Mouse (Mus musculus) heart, adult 8-10 months (tissue): Measurements from ENCODE around the gene Necab2. TPM values are rescaled to one million over a fixed set of nuclear protein-coding genes. Genes with fewer than 3 reads are reported as not detected.

Experiments
- DNase-seq: peaks from one replicate; pipeline ENCODE4 v3.0.0; 2022; ENCODE audit warnings: low spot score
- total RNA-seq, 4 experiments: library from RNA; stranded (reverse); gene quantifications; 2 replicates each; pipeline ENCODE4 v1.2.4; 2022

The Necab2 gene
- total RNA-seq, 4 experiments from 2014 or later: not detected

DNA sequence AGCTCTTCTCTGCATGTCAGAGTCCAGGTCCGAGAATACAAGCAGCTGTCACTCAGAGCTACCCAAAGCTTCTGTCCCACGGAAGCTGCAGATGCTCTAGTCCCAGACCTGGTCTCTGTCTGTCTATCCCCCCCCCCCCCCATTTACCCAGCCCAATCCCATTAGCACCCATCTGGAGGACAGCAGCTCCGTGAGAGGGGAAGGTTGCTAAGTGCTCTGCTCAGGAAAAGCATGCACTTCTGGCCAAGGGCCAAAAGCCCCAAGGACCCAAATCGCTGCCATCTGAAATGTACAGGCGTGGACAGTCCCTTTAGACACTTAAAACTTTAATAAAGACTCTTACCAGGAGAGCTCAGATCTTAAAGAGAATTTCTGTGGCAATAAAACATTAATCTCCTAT is 70.2 kb downstream of the Necab2 start:
- DNase-seq: no peak

DNA sequence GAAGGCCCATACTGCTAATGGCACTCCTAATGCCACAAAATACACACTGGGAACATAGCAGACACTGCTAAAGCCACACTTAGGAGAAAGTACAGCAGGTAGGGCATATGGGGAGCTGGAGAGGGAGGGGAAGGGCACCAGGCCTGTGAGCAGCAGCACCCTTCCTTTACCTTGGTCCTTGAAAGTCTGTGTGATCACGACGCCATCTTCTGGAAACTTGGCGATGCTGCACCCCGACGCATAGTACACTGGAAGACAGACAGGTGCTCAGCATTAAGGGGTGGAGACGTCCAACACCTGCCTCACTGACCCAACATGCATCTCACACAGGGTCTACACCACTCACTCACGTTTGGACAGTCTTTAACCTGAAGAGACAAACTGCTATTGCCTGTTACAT is 73.6 kb downstream of the Necab2 start:
- DNase-seq: no peak

Other genes with a start within 250 kb of the Necab2 start
- 100 to 1,000 TPM; 154 to 167 (median 157) TPM for gene Hsbp1, start 102.2 kb upstream of the Necab2 start, total RNA-seq
- 100 to 1,000 TPM; 102 to 129 (median 123) TPM for gene Mlycd, start 51.8 kb upstream of the Necab2 start, total RNA-seq
- gene Osgin1, start 12.6 kb upstream of the Necab2 start, total RNA-seq: 1 to 10 TPM; 3.4 to 7.6 (median 5.8) TPM
- not detected for gene Slc38a8, start 55.0 kb downstream of the Necab2 start, total RNA-seq
- 10 to 100 TPM; 31.1 to 34.9 (median 33.1) TPM for gene Mbtps1, start 112.0 kb downstream of the Necab2 start, total RNA-seq
- gene Hsdl1, start 128.5 kb downstream of the Necab2 start, total RNA-seq: 10 to 100 TPM; 18.4 to 22.3 (median 19.8) TPM
- not detected for gene Dnaaf1, start 128.5 kb downstream of the Necab2 start, total RNA-seq
- 1 to 10 TPM; 3.4 to 4.4 (median 4.0) TPM for gene Taf1c, start 158.5 kb downstream of the Necab2 start, total RNA-seq
- gene Adad2, start 166.0 kb downstream of the Necab2 start, total RNA-seq: not detected
- under 1 TPM in 2 of 4 experiments, not detected in 2; 0.09 to 0.12 TPM for gene Kcng4, start 189.0 kb downstream of the Necab2 start, total RNA-seq
- gene Wfdc1, start 219.6 kb downstream of the Necab2 start, total RNA-seq: 10 to 100 TPM; 22.2 to 32.4 (median 25.2) TPM